Mouse (Mus musculus) hindbrain, postnatal 0 days (tissue): ENCODE results near the gene Tecpr1. TPM values are rescaled to one million over a fixed set of nuclear protein-coding genes. Genes with fewer than 3 reads are reported as not detected.

ENCODE experiments used
- ATAC-seq: fragments of 200-750 bp; cut with Nextera tagmentation; 2 replicates; pipeline ENCODE4 v1.8.0; 2017; ENCODE audit warnings: mild to moderate bottlenecking, moderate TSS enrichment, moderate library complexity
- DNase-seq: peaks from one replicate; pipeline ENCODE4 v3.0.0-alpha.2; 2015; ENCODE audit warnings: low spot score
- H3K27ac ChIP-seq: fragments of 300-500 bp; sonication (generic); 2 replicates; pipeline ENCODE4 v1.5.1; 2014; ENCODE audit warnings: mild to moderate bottlenecking
- H3K27me3 ChIP-seq: fragments of 300-500 bp; sonication (generic); 2 replicates; pipeline ENCODE4 v1.6.1; 2014; ENCODE audit warnings: low read length, mixed read lengths; ENCODE audit not compliant: insufficient read depth
- H3K36me3 ChIP-seq: fragments of 300-500 bp; sonication (generic); 2 replicates; pipeline ENCODE4 v1.6.1; 2014; ENCODE audit warnings: low read length, mixed read lengths; ENCODE audit not compliant: insufficient read depth
- H3K4me1 ChIP-seq: fragments of 300-500 bp; sonication (generic); 2 replicates; pipeline ENCODE4 v1.6.1; 2014; ENCODE audit warnings: antibody characterized with exemption, low read length, mixed read lengths; ENCODE audit not compliant: insufficient read depth
- H3K4me2 ChIP-seq: fragments of 300-500 bp; sonication (generic); 2 replicates; pipeline ENCODE4 v1.6.1; 2014; ENCODE audit warnings: low read depth, mild to moderate bottlenecking, low read length, moderate library complexity, mixed read lengths
- H3K4me3 ChIP-seq: fragments of 300-500 bp; sonication (generic); 2 replicates; pipeline ENCODE4 v1.5.1; 2014; ENCODE audit warnings: low read length
- H3K9ac ChIP-seq: fragments of 300-500 bp; sonication (generic); replicated peaks from 2 replicates; pipeline ENCODE4 v1.6.1; 2014; ENCODE audit warnings: mild to moderate bottlenecking, low read length, moderate library complexity, mixed read lengths
- H3K9me3 ChIP-seq: fragments of 300-500 bp; sonication (generic); 2 replicates; pipeline ENCODE4 v1.6.1; 2016; ENCODE audit warnings: low read length, mixed read lengths
- CTCF ChIP-seq: IDR thresholded peaks from 2 replicates; pipeline ENCODE4 v1.5.1; 2016; ENCODE audit warnings: antibody characterized with exemption, control low read depth, low read depth
- WGBS: fragments of 180-500 bp; shearing (Covaris S2); extraction: QIAGEN DNeasy Blood & Tissue Kit; methylation state at CpG from one replicate; pipeline ENCODE4 v1.1.7; 2014; 5-methylcytosine and 5-hydroxymethylcytosine counted together
- polyA plus RNA-seq: library from polyadenylated mRNA; unstranded; fragments of >200 nt; fragmentation: Nextera tagmentation; extraction: Ambion mirVana; gene quantifications from 2 replicates; pipeline ENCODE4 v1.2.1, GENCODE M21; 2015
- total RNA-seq: library from RNA; depleted of rRNA; stranded (reverse); fragments of >200 nt; gene quantifications from 2 replicates; pipeline ENCODE4 v1.2.3, GENCODE M21; 2014; rRNA removed

Gene Tecpr1
- 66.2 and 77.5 TPM in 2 replicates for total RNA-seq
- 34.1 and 34.7 TPM in 2 replicates for polyA plus RNA-seq

- Histone ChIP-seq H3K27ac (peak within 1 kb of the TSS; percentile 84), H3K4me2 (peak within 1 kb of the TSS; percentile 91), H3K9ac (peak within 1 kb of the TSS; percentile 74), H3K4me1 (peaks cover 12% of the 10 kb centered on the region), H3K36me3 (no peaks in the 10 kb centered on the region), H3K27me3 (no peaks in the 10 kb centered on the region), H3K9me3 (no peaks in the 10 kb centered on the region), H3K4me3 (peak within 1 kb of the TSS; percentile 76)
- TF ChIP-seq CTCF, result peak; percentile 33
- peak; percentile 96 for ATAC-seq
- WGBS, result 2% methylated on average over 37 of the region's 37 CpGs
- peak; percentile 97 for DNase-seq
Measured at GRCm38 (mm10) chr5:144223503-144223862, at the start of gene Tecpr1. Gene Tecpr1 (minus strand): TSS chr5:144223615.

GRCm38 (mm10) chr5:144271772-144272171 is 48.4 kb upstream of the Tecpr1 start:
- Histone ChIP-seq H3K27ac (no peak overlapping the region), H3K9ac (no peak overlapping the region), H3K36me3 (no peaks in the 10 kb centered on the region), H3K4me1 (no peaks in the 10 kb centered on the region), H3K27me3 (no peaks in the 10 kb centered on the region), H3K4me3 (no peak overlapping the region), H3K4me2 (no peak overlapping the region), H3K9me3 (no peaks in the 10 kb centered on the region)
- ATAC-seq, result no peak
- TF ChIP-seq CTCF, result no peak
- DNase-seq, result no peak
- WGBS, result 71% methylated on average over 5 of the region's 5 CpGs

GRCm38 (mm10) chr5:144271118-144271517 is 47.7 kb upstream of the Tecpr1 start:
- ATAC-seq, result no peak
- TF ChIP-seq CTCF, result no peak

GRCm38 (mm10) chr5:144270420-144270819 is 47.0 kb upstream of the Tecpr1 start:
- ATAC-seq (no peak), DNase-seq (no peak)
- TF ChIP-seq CTCF, result no peak
- H3K9ac ChIP-seq, result no peak overlapping the region
- no peaks in the 10 kb centered on the region for H3K9me3 ChIP-seq
- 90% methylated on average over 8 of the region's 8 CpGs for WGBS
- no peaks in the 10 kb centered on the region; the same call in 1 of the 2 replicates for H3K36me3 ChIP-seq
- H3K4me1 ChIP-seq, result no peaks in the 10 kb centered on the region
- no peaks in the 10 kb centered on the region for H3K27me3 ChIP-seq
- H3K27ac ChIP-seq, result no peak overlapping the region
- H3K4me3 ChIP-seq, result no peak overlapping the region
- H3K4me2 ChIP-seq, result no peak overlapping the region

More at GRCm38 (mm10) chr5:144271118-144271517, 47.7 kb upstream of the Tecpr1 start:
- H3K9ac ChIP-seq, result no peak overlapping the region
- H3K4me2 ChIP-seq, result no peak overlapping the region
- H3K9me3 ChIP-seq, result no peaks in the 10 kb centered on the region
- WGBS, result 67% methylated on average over 3 of the region's 3 CpGs
- H3K4me3 ChIP-seq, result no peak overlapping the region
- H3K27me3 ChIP-seq, result no peaks in the 10 kb centered on the region
- no peaks in the 10 kb centered on the region; the same call in 1 of the 2 replicates for H3K36me3 ChIP-seq
- no peaks in the 10 kb centered on the region for H3K4me1 ChIP-seq
- no peak for DNase-seq
- no peak overlapping the region for H3K27ac ChIP-seq

GRCm38 (mm10) chr5:144269926-144270325 is 46.5 kb upstream of the Tecpr1 start:
- DNase-seq (no peak), ATAC-seq (no peak)
- H3K27ac ChIP-seq, result no peak overlapping the region
- no peak overlapping the region for H3K4me2 ChIP-seq
- no peaks in the 10 kb centered on the region for H3K4me1 ChIP-seq
- H3K36me3 ChIP-seq, result peaks cover under 1% of the 10 kb centered on the region; the same call in 1 of the 2 replicates
- no peaks in the 10 kb centered on the region for H3K27me3 ChIP-seq
- 92% methylated on average over 7 of the region's 7 CpGs for WGBS
- no peak for TF ChIP-seq CTCF
- H3K4me3 ChIP-seq, result no peak overlapping the region
- H3K9me3 ChIP-seq, result no peaks in the 10 kb centered on the region
- no peak overlapping the region for H3K9ac ChIP-seq

GRCm38 (mm10) chr5:144267535-144268241 is 44.3 kb upstream of the Tecpr1 start:
- peaks cover 8% of the 10 kb centered on the region; the same call in 1 of the 2 replicates for H3K36me3 ChIP-seq
- no peaks in the 10 kb centered on the region for H3K27me3 ChIP-seq
- no peaks in the 10 kb centered on the region for H3K4me1 ChIP-seq
- no peak for TF ChIP-seq CTCF
- DNase-seq, result peak; percentile 43
- no peak overlapping the region for H3K4me2 ChIP-seq
- H3K4me3 ChIP-seq, result no peak overlapping the region
- ATAC-seq, result no peak
- H3K9ac ChIP-seq, result no peak overlapping the region
- H3K9me3 ChIP-seq, result no peaks in the 10 kb centered on the region
- no peak overlapping the region for H3K27ac ChIP-seq
- 63% methylated on average over 8 of the region's 8 CpGs for WGBS

GRCm38 (mm10) chr5:144263496-144263895 is 40.1 kb upstream of the Tecpr1 start:
- ATAC-seq (no peak), DNase-seq (no peak)
- Histone ChIP-seq H3K9me3 (no peaks in the 10 kb centered on the region), H3K4me3 (no peak overlapping the region), H3K36me3 (peaks cover 12% of the 10 kb centered on the region; the same call in 1 of the 2 replicates), H3K27ac (no peak overlapping the region), H3K4me1 (peaks cover 3% of the 10 kb centered on the region), H3K9ac (no peak overlapping the region), H3K4me2 (no peak overlapping the region), H3K27me3 (no peaks in the 10 kb centered on the region)
- no peak for TF ChIP-seq CTCF
- whole genome bisulfite sequencing, result 81% methylated on average over 13 of the region's 13 CpGs
